Mouse (Mus musculus): ENCODE measurements around the gene Slc23a3. TPM values are rescaled to one million over a fixed set of nuclear protein-coding genes. Genes with fewer than 3 reads are reported as not detected.

Gene Slc23a3
- total and polyA plus RNA-seq, 2 experiments = 0.15 TPM; not detected in 1

GRCm38 (mm10) chr1:75179334-75180104, 45.8 kb upstream of the Slc23a3 start:
- Histone ChIP-seq H3K9ac (ENCODE audit: low read depth, low read length) (peak overlapping the region; percentile 89), H3K36me3 (ENCODE audit: control insufficient read depth, insufficient read depth, low read length) (peaks cover 28% of the 10 kb centered on the region), H3K27me3 (ENCODE audit: control insufficient read depth, insufficient read depth, low read length) (no peaks in the 10 kb centered on the region), H3K27ac (replicated peaks; ENCODE audit: insufficient read depth, low read depth, low read length) (peak overlapping the region; percentile 76), H3K4me3 (ENCODE audit: insufficient read depth, low read depth, low read length) (peak overlapping the region; percentile 95), H3K79me2 (ENCODE audit: control insufficient read depth, insufficient read depth, low read length) (no peaks in the 10 kb centered on the region), H3K4me1 (ENCODE audit: control insufficient read depth, insufficient read depth, low read length) (peaks cover 5% of the 10 kb centered on the region; the same call in 1 of the 2 replicates)
- no peak for TF ChIP-seq POLR2A (IDR thresholded peaks at IDR 0.05; ENCODE audit: extremely low read depth, insufficient read depth, low read length)
- no peak for TF ChIP-seq CTCF (IDR thresholded peaks at IDR 0.05; ENCODE audit: low read depth, low read length)
- DNase-seq (ENCODE audit: extremely low read depth, low read depth, low spot score) = peak; percentile 78
- 3% methylated on average over 23 of the region's 23 CpGs for whole genome bisulfite sequencing

- WGBS = 1% methylated on average over 58 of the region's 59 CpGs
- H3K4me1 ChIP-seq (ENCODE audit: control insufficient read depth, insufficient read depth, low read length) = peaks cover 13% of the 10 kb centered on the region
- H3K9ac ChIP-seq (ENCODE audit: low read depth, low read length) = peak within 1 kb of the TSS; percentile 75
- peaks cover 25% of the 10 kb centered on the region for H3K36me3 ChIP-seq (ENCODE audit: control insufficient read depth, insufficient read depth, low read length)
- peak within 1 kb of the TSS; percentile 64 for H3K4me3 ChIP-seq (ENCODE audit: insufficient read depth, low read depth, low read length)
- TF ChIP-seq POLR2A (IDR thresholded peaks at IDR 0.05; ENCODE audit: extremely low read depth, insufficient read depth, low read length) (no peak; the same call in 1 of the 2 replicates), CTCF (IDR thresholded peaks at IDR 0.05; ENCODE audit: low read depth, low read length) (no peak)
- peak; percentile 97 for DNase-seq (ENCODE audit: extremely low read depth, low read depth, low spot score)
- no peaks in the 10 kb centered on the region for H3K79me2 ChIP-seq (ENCODE audit: control insufficient read depth, insufficient read depth, low read length)
- H3K27me3 ChIP-seq (ENCODE audit: control insufficient read depth, insufficient read depth, low read length) = no peaks in the 10 kb centered on the region
- peak within 1 kb of the TSS; percentile 87 for H3K27ac ChIP-seq (replicated peaks; ENCODE audit: insufficient read depth, low read depth, low read length)
Measured at GRCm38 (mm10) chr1:75168472-75169464, 35.1 kb upstream of the Slc23a3 start, which contains the start of gene Zfand2b. Gene Zfand2b, plus strand, starts transcription at chr1:75168646.

GRCm38 (mm10) chr1:75168093-75168471, 34.4 kb upstream of the Slc23a3 start:
- H3K4me3 ChIP-seq (ENCODE audit: insufficient read depth, low read depth, low read length) = peak overlapping the region; percentile 34
- WGBS = 8% methylated on average over 7 of the region's 7 CpGs
- no peaks in the 10 kb centered on the region for H3K27me3 ChIP-seq (ENCODE audit: control insufficient read depth, insufficient read depth, low read length)
- H3K4me1 ChIP-seq (ENCODE audit: control insufficient read depth, insufficient read depth, low read length) = peaks cover 13% of the 10 kb centered on the region
- peaks cover 19% of the 10 kb centered on the region for H3K36me3 ChIP-seq (ENCODE audit: control insufficient read depth, insufficient read depth, low read length)
- TF ChIP-seq CTCF (IDR thresholded peaks at IDR 0.05; ENCODE audit: low read depth, low read length) (no peak), POLR2A (IDR thresholded peaks at IDR 0.05; ENCODE audit: extremely low read depth, insufficient read depth, low read length) (no peak)
- no peaks in the 10 kb centered on the region for H3K79me2 ChIP-seq (ENCODE audit: control insufficient read depth, insufficient read depth, low read length)
- H3K9ac ChIP-seq (ENCODE audit: low read depth, low read length) = peak overlapping the region; percentile 59
- no peak for DNase-seq (ENCODE audit: extremely low read depth, low read depth, low spot score)
- peak overlapping the region; percentile 40 for H3K27ac ChIP-seq (replicated peaks; ENCODE audit: insufficient read depth, low read depth, low read length)

- no peak overlapping the region for H3K4me3 ChIP-seq (ENCODE audit: insufficient read depth, low read depth, low read length)
- no peaks in the 10 kb centered on the region for H3K27me3 ChIP-seq (ENCODE audit: control insufficient read depth, insufficient read depth, low read length)
- H3K79me2 ChIP-seq (ENCODE audit: control insufficient read depth, insufficient read depth, low read length) = no peaks in the 10 kb centered on the region
- no peaks in the 10 kb centered on the region for H3K4me1 ChIP-seq (ENCODE audit: control insufficient read depth, insufficient read depth, low read length)
- no peak for DNase-seq (ENCODE audit: extremely low read depth, low read depth, low spot score)
- no peak overlapping the region for H3K9ac ChIP-seq (ENCODE audit: low read depth, low read length)
- no peak overlapping the region for H3K27ac ChIP-seq (replicated peaks; ENCODE audit: insufficient read depth, low read depth, low read length)
- H3K36me3 ChIP-seq (ENCODE audit: control insufficient read depth, insufficient read depth, low read length) = no peaks in the 10 kb centered on the region
- WGBS = 95% methylated on average over 4 of the region's 4 CpGs
- no peak for TF ChIP-seq CTCF (IDR thresholded peaks at IDR 0.05; ENCODE audit: low read depth, low read length)
- no peak for TF ChIP-seq POLR2A (IDR thresholded peaks at IDR 0.05; ENCODE audit: extremely low read depth, insufficient read depth, low read length)
Measured at GRCm38 (mm10) chr1:75160256-75160617, 26.5 kb upstream of the Slc23a3 start.

GRCm38 (mm10) chr1:75159540-75160255, 26.0 kb upstream of the Slc23a3 start:
- Histone ChIP-seq H3K4me3 (ENCODE audit: insufficient read depth, low read depth, low read length) (no peak overlapping the region), H3K79me2 (ENCODE audit: control insufficient read depth, insufficient read depth, low read length) (no peaks in the 10 kb centered on the region), H3K36me3 (ENCODE audit: control insufficient read depth, insufficient read depth, low read length) (no peaks in the 10 kb centered on the region), H3K9ac (ENCODE audit: low read depth, low read length) (no peak overlapping the region), H3K27ac (replicated peaks; ENCODE audit: insufficient read depth, low read depth, low read length) (no peak overlapping the region), H3K27me3 (ENCODE audit: control insufficient read depth, insufficient read depth, low read length) (no peaks in the 10 kb centered on the region), H3K4me1 (ENCODE audit: control insufficient read depth, insufficient read depth, low read length) (no peaks in the 10 kb centered on the region)
- DNase-seq (ENCODE audit: extremely low read depth, low read depth, low spot score) = no peak
- WGBS = 84% methylated on average over 5 of the region's 5 CpGs
- TF ChIP-seq CTCF (IDR thresholded peaks at IDR 0.05; ENCODE audit: low read depth, low read length) (no peak), POLR2A (IDR thresholded peaks at IDR 0.05; ENCODE audit: extremely low read depth, insufficient read depth, low read length) (no peak)

All from liver, adult 2 months (tissue).